Mouse (Mus musculus): Measurements from ENCODE around the gene C5ar2. TPM values are rescaled to one million over a fixed set of nuclear protein-coding genes. Genes with fewer than 3 reads are reported as not detected.

Gene C5ar2
- 0.07 TPM in 1 of 2 replicates, not detected in the other for polyA plus RNA-seq (2014; fragmentation: Nextera tagmentation; extraction: Ambion mirVana)

- H3K27ac ChIP-seq (replicated peaks; ENCODE audit: low read depth, low read length): no peak within 1 kb of the TSS
- no peak within 1 kb of the TSS for H3K4me3 ChIP-seq (ENCODE audit: low read depth, low read length)
- H3K9ac ChIP-seq (ENCODE audit: low read length): no peak within 1 kb of the TSS
- WGBS: 88% methylated on average over 5 of the region's 5 CpGs
- no peak for ATAC-seq (ENCODE audit: insufficient number of reproducible peaks, low FRiP score, low TSS enrichment, low read depth)
- no peaks in the 10 kb centered on the region for H3K36me3 ChIP-seq (ENCODE audit: control insufficient read depth, insufficient read depth, low read length)
- no peaks in the 10 kb centered on the region for H3K27me3 ChIP-seq (ENCODE audit: control insufficient read depth, insufficient read depth, low read length)
- H3K4me1 ChIP-seq (ENCODE audit: control insufficient read depth, insufficient read depth, low read length): no peaks in the 10 kb centered on the region
- no peak within 1 kb of the TSS for H3K4me2 ChIP-seq (ENCODE audit: low read depth, severe bottlenecking)
- H3K9me3 ChIP-seq (ENCODE audit: control insufficient read depth, low read length): no peaks in the 10 kb centered on the region
- no peak for DNase-seq (ENCODE audit: low spot score)
Observed at GRCm38 (mm10) chr7:16244067-16244466, at the start of gene C5ar2. Gene C5ar2 (minus strand): TSS chr7:16244154.

DNA sequence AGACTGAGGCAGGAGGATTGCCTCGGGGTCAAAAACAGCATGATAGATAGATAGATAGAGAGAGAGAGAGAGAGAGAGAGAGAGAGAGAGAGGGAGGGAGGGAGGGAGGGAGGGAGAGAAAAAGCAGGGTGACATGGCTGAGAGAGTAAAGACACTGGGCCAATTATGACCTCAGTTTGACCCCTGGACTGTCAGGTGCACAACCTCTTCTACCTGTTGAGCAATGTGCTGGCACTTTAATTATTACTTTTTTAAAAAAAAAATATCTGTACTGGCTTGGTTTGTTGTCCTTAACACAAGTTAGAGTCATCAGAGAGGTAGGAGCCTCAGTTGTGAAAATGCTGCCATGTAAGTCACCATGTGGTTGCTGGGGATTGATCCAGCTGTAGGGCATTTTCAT, 43.8 kb upstream of the C5ar2 start:
- DNase-seq (ENCODE audit: low spot score): no peak
- Histone ChIP-seq H3K9ac (ENCODE audit: low read length) (no peak overlapping the region), H3K27me3 (ENCODE audit: control insufficient read depth, insufficient read depth, low read length) (no peaks in the 10 kb centered on the region), H3K4me3 (ENCODE audit: low read depth, low read length) (no peak overlapping the region), H3K36me3 (ENCODE audit: control insufficient read depth, insufficient read depth, low read length) (peaks cover 2% of the 10 kb centered on the region; the same call in 1 of the 2 replicates), H3K27ac (replicated peaks; ENCODE audit: low read depth, low read length) (no peak overlapping the region), H3K9me3 (ENCODE audit: control insufficient read depth, low read length) (no peaks in the 10 kb centered on the region), H3K4me1 (ENCODE audit: control insufficient read depth, insufficient read depth, low read length) (0 out of 2 replicates have a peak, but pooled peaks cover 5% of the 10 kb centered on the region), H3K4me2 (ENCODE audit: low read depth, severe bottlenecking) (no peak overlapping the region)
- WGBS: 84% methylated on average over 1 of the region's 1 CpGs
- no peak for ATAC-seq (ENCODE audit: insufficient number of reproducible peaks, low FRiP score, low TSS enrichment, low read depth)

- peak overlapping the region; percentile 90; the same call in 1 of the 2 replicates for H3K27ac ChIP-seq (replicated peaks; ENCODE audit: low read depth, low read length)
Observed at GRCm38 (mm10) chr7:16287016-16287415, 43.1 kb upstream of the C5ar2 start.

GRCm38 (mm10) chr7:16286026-16286961, 42.3 kb upstream of the C5ar2 start, which contains the start of gene Ccdc9:
Gene Ccdc9 (minus strand): TSS chr7:16286795.
- DNase-seq (ENCODE audit: low spot score) (peak; percentile 100), ATAC-seq (ENCODE audit: insufficient number of reproducible peaks, low FRiP score, low TSS enrichment, low read depth) (peak; percentile 93)
- Histone ChIP-seq H3K27me3 (ENCODE audit: control insufficient read depth, insufficient read depth, low read length) (no peaks in the 10 kb centered on the region), H3K4me1 (ENCODE audit: control insufficient read depth, insufficient read depth, low read length) (0 out of 2 replicates have a peak, but pooled peaks cover 5% of the 10 kb centered on the region), H3K9ac (ENCODE audit: low read length) (peak within 1 kb of the TSS; percentile 74), H3K4me2 (ENCODE audit: low read depth, severe bottlenecking) (peak within 1 kb of the TSS; percentile 53), H3K9me3 (ENCODE audit: control insufficient read depth, low read length) (no peaks in the 10 kb centered on the region), H3K27ac (replicated peaks; ENCODE audit: low read depth, low read length) (peak within 1 kb of the TSS; percentile 90), H3K36me3 (ENCODE audit: control insufficient read depth, insufficient read depth, low read length) (peaks cover 6% of the 10 kb centered on the region; the same call in 1 of the 2 replicates), H3K4me3 (ENCODE audit: low read depth, low read length) (peak within 1 kb of the TSS; percentile 73)
- WGBS: under 1% methylated on average over 70 of the region's 70 CpGs

More at GRCm38 (mm10) chr7:16287016-16287415, 43.1 kb upstream of the C5ar2 start:
- 80% methylated on average over 2 of the region's 2 CpGs for WGBS
- H3K9ac ChIP-seq (ENCODE audit: low read length): peak overlapping the region; percentile 74; the same call in 1 of the 2 replicates
- H3K36me3 ChIP-seq (ENCODE audit: control insufficient read depth, insufficient read depth, low read length): peaks cover 6% of the 10 kb centered on the region; the same call in 1 of the 2 replicates
- H3K4me1 ChIP-seq (ENCODE audit: control insufficient read depth, insufficient read depth, low read length): 0 out of 2 replicates have a peak, but pooled peaks cover 5% of the 10 kb centered on the region
- H3K4me2 ChIP-seq (ENCODE audit: low read depth, severe bottlenecking): peak overlapping the region; percentile 53
- no peak for ATAC-seq (ENCODE audit: insufficient number of reproducible peaks, low FRiP score, low TSS enrichment, low read depth)
- no peaks in the 10 kb centered on the region for H3K27me3 ChIP-seq (ENCODE audit: control insufficient read depth, insufficient read depth, low read length)
- H3K4me3 ChIP-seq (ENCODE audit: low read depth, low read length): peak overlapping the region; percentile 73
- no peaks in the 10 kb centered on the region for H3K9me3 ChIP-seq (ENCODE audit: control insufficient read depth, low read length)
- DNase-seq (ENCODE audit: low spot score): no peak

DNA sequence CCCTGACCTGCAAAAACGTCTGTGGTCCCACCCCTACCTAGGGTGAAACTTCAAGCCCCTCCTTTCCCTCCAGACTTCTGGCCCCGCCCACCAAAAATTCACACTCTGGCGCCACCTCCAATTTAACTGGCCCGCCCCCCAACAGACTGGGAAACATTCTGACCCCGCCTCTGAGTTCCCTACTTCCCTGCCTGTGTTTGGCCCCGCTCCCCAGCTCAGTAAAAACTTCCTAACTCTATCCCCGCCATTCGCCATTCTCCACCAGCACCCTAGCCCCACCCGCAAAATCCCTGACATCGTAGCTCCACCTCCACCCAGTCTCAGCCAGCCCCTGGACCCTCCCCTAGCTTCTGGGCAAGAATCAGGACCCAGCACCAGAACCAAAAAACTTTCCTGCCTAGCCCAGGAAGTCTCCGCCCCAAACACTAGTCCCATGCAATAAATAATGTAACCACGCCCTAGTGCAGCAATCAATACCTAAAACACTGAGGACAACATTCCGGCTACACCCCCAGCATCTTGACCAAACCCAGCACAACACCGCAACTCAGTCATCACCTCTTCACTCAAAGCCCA, 41.6 kb upstream of the C5ar2 start:
- Histone ChIP-seq H3K36me3 (ENCODE audit: control insufficient read depth, insufficient read depth, low read length) (peaks cover 10% of the 10 kb centered on the region; the same call in 1 of the 2 replicates), H3K9ac (ENCODE audit: low read length) (no peak overlapping the region), H3K27ac (replicated peaks; ENCODE audit: low read depth, low read length) (0 out of 2 replicates have a peak overlapping the region, but pooled peaks have one; percentile 14), H3K4me2 (ENCODE audit: low read depth, severe bottlenecking) (peak overlapping the region; percentile 53), H3K4me3 (ENCODE audit: low read depth, low read length) (peak overlapping the region; percentile 73), H3K4me1 (ENCODE audit: control insufficient read depth, insufficient read depth, low read length) (0 out of 2 replicates have a peak, but pooled peaks cover 5% of the 10 kb centered on the region), H3K27me3 (ENCODE audit: control insufficient read depth, insufficient read depth, low read length) (no peaks in the 10 kb centered on the region), H3K9me3 (ENCODE audit: control insufficient read depth, low read length) (no peaks in the 10 kb centered on the region)
- WGBS: 1% methylated on average over 14 of the region's 14 CpGs
- DNase-seq (ENCODE audit: low spot score) (peak; percentile 66), ATAC-seq (ENCODE audit: insufficient number of reproducible peaks, low FRiP score, low TSS enrichment, low read depth) (peak; percentile 70)

DNA sequence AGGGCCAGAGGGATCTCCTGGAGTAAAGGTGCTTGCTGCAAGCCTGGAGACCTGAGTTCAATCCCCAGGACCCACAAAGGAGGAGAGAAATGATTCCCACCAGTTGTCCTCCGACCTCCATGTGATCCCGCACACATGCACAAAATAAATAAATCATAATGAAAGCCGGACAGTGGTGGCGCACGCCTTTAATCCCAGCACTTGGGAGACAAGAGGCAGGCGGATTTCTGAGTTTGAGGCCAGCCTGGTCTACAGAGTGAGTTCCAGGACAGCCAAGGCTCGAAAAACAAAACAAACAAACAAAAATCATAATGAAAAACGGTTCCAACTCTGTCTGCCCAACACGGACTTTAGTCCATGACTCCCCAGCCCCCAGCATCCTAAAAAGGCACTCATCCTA, 41.0 kb upstream of the C5ar2 start:
- Histone ChIP-seq H3K4me2 (ENCODE audit: low read depth, severe bottlenecking) (peak overlapping the region; percentile 53; the same call in 1 of the 2 replicates), H3K27me3 (ENCODE audit: control insufficient read depth, insufficient read depth, low read length) (no peaks in the 10 kb centered on the region), H3K27ac (replicated peaks; ENCODE audit: low read depth, low read length) (no peak overlapping the region), H3K9ac (ENCODE audit: low read length) (no peak overlapping the region), H3K4me1 (ENCODE audit: control insufficient read depth, insufficient read depth, low read length) (0 out of 2 replicates have a peak, but pooled peaks cover 5% of the 10 kb centered on the region), H3K9me3 (ENCODE audit: control insufficient read depth, low read length) (no peaks in the 10 kb centered on the region), H3K4me3 (ENCODE audit: low read depth, low read length) (no peak overlapping the region), H3K36me3 (ENCODE audit: control insufficient read depth, insufficient read depth, low read length) (peaks cover 10% of the 10 kb centered on the region; the same call in 1 of the 2 replicates)
- DNase-seq (ENCODE audit: low spot score) (no peak), ATAC-seq (ENCODE audit: insufficient number of reproducible peaks, low FRiP score, low TSS enrichment, low read depth) (no peak)
- WGBS: 68% methylated on average over 9 of the region's 9 CpGs

DNA sequence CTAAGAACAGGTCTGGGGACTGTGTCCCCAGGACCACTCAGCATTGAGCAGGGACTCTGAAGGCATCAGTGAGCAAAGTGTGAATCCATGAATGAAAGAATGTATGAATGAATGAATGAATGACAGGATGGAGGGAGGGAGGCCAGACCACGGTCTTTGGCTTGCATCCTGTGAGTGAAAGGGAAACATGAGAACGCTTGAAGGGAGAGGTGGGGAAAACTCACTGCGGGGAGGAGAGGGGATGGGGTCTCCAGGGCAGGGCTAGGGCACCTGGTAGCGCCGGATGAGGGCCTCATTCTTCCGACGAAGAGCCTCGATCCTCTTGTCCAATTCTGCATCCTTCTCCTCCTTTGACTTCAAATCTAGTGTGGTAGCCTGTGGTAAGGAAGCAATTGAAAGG, 40.0 kb upstream of the C5ar2 start:
- no peak overlapping the region for H3K9ac ChIP-seq (ENCODE audit: low read length)
- ATAC-seq (ENCODE audit: insufficient number of reproducible peaks, low FRiP score, low TSS enrichment, low read depth): no peak
- no peaks in the 10 kb centered on the region for H3K27me3 ChIP-seq (ENCODE audit: control insufficient read depth, insufficient read depth, low read length)
- H3K9me3 ChIP-seq (ENCODE audit: control insufficient read depth, low read length): no peaks in the 10 kb centered on the region
- WGBS: 89% methylated on average over 8 of the region's 8 CpGs
- H3K36me3 ChIP-seq (ENCODE audit: control insufficient read depth, insufficient read depth, low read length): peaks cover 10% of the 10 kb centered on the region; the same call in 1 of the 2 replicates
- no peak overlapping the region for H3K4me2 ChIP-seq (ENCODE audit: low read depth, severe bottlenecking)
- no peak overlapping the region for H3K4me3 ChIP-seq (ENCODE audit: low read depth, low read length)
- DNase-seq (ENCODE audit: low spot score): no peak
- H3K27ac ChIP-seq (replicated peaks; ENCODE audit: low read depth, low read length): no peak overlapping the region
- H3K4me1 ChIP-seq (ENCODE audit: control insufficient read depth, insufficient read depth, low read length): 0 out of 2 replicates have a peak, but pooled peaks cover 5% of the 10 kb centered on the region

DNA sequence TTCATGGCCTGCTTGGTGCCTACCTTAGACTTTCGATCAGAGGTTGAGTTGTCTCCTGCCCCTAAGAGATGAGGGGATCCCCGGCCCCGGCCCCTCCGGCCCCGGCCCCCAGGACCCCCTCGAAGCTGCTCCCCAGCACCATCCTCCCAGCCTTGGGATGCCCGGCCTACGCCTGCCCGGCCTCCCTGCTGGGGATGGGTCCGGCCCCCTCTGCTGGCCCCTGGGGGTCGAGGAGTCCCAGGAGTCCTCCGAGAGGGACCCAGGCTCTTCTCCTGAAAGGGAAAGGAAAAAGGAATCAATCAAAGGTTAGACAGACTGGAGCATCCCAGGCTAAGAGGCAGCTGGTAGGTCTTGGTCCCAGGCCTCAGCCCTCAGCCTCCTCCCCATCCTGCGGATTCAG, 38.4 kb upstream of the C5ar2 start:
- DNase-seq (ENCODE audit: low spot score) (no peak), ATAC-seq (ENCODE audit: insufficient number of reproducible peaks, low FRiP score, low TSS enrichment, low read depth) (no peak)
- Histone ChIP-seq H3K4me3 (ENCODE audit: low read depth, low read length) (no peak overlapping the region), H3K4me1 (ENCODE audit: control insufficient read depth, insufficient read depth, low read length) (0 out of 2 replicates have a peak, but pooled peaks cover 5% of the 10 kb centered on the region), H3K27me3 (ENCODE audit: control insufficient read depth, insufficient read depth, low read length) (no peaks in the 10 kb centered on the region), H3K9me3 (ENCODE audit: control insufficient read depth, low read length) (no peaks in the 10 kb centered on the region), H3K27ac (replicated peaks; ENCODE audit: low read depth, low read length) (no peak overlapping the region), H3K4me2 (ENCODE audit: low read depth, severe bottlenecking) (no peak overlapping the region), H3K36me3 (ENCODE audit: control insufficient read depth, insufficient read depth, low read length) (peaks cover 14% of the 10 kb centered on the region; the same call in 1 of the 2 replicates), H3K9ac (ENCODE audit: low read length) (no peak overlapping the region)
- WGBS: 84% methylated on average over 13 of the region's 13 CpGs
